Mouse (Mus musculus) liver, embryonic 12.5 days (tissue): Measurements from ENCODE around the gene Gabrb3. TPM values are rescaled to one million over a fixed set of nuclear protein-coding genes. Genes with fewer than 3 reads are reported as not detected.

Experiments used
- ATAC-seq: fragments of 200-750 bp; cut with Nextera tagmentation; 2 replicates; pipeline ENCODE4 v1.8.0; 2017; ENCODE audit warnings: moderate number of reproducible peaks, mild to moderate bottlenecking, moderate library complexity
- H3K27ac ChIP-seq: fragments of 300-500 bp; sonication (generic); 2 replicates; pipeline ENCODE4 v1.5.1; 2016; ENCODE audit warnings: mild to moderate bottlenecking
- H3K27me3 ChIP-seq: fragments of 300-500 bp; sonication (generic); replicated peaks from 2 replicates; pipeline ENCODE4 v1.6.1; 2016; ENCODE audit warnings: mild to moderate bottlenecking, moderate library complexity
- H3K36me3 ChIP-seq: fragments of 300-500 bp; sonication (generic); 2 replicates; pipeline ENCODE4 v1.6.1; 2016; ENCODE audit warnings: mild to moderate bottlenecking, moderate library complexity
- H3K4me1 ChIP-seq: fragments of 300-500 bp; sonication (generic); 2 replicates; pipeline ENCODE4 v1.6.1; 2016
- H3K4me2 ChIP-seq: fragments of 300-500 bp; sonication (generic); 2 replicates; pipeline ENCODE4 v1.6.1; 2016; ENCODE audit warnings: mild to moderate bottlenecking, moderate library complexity
- H3K4me3 ChIP-seq: fragments of 300-500 bp; sonication (generic); 2 replicates; pipeline ENCODE4 v1.5.1; 2016; ENCODE audit warnings: mild to moderate bottlenecking, moderate library complexity
- H3K9ac ChIP-seq: fragments of 300-500 bp; sonication (generic); 2 replicates; pipeline ENCODE4 v1.6.1; 2016; ENCODE audit warnings: mild to moderate bottlenecking, moderate library complexity
- H3K9me3 ChIP-seq: fragments of 300-500 bp; sonication (generic); replicated peaks from 2 replicates; pipeline ENCODE4 v1.6.1; 2016; ENCODE audit warnings: mild to moderate bottlenecking, moderate library complexity
- WGBS: fragments of 180-500 bp; shearing (Covaris S2); methylation state at CpG from one replicate; pipeline ENCODE4 v1.1.7; 2016; ENCODE audit not compliant: insufficient replicate concordance; 5-methylcytosine and 5-hydroxymethylcytosine counted together
- polyA plus RNA-seq: library from polyadenylated mRNA; unstranded; fragments of >200 nt; fragmentation: Nextera tagmentation; extraction: Ambion mirVana; gene quantifications from 2 replicates; pipeline ENCODE4 v1.2.1, GENCODE M21; 2016

Gene Gabrb3
- polyA plus RNA-seq, 1 experiment from 2014 or later, result 0.08 TPM

GRCm38 (mm10) chr7:57560732-57561436 lies 141.4 kb downstream of the Gabrb3 start:
- no peak for ATAC-seq
- Histone ChIP-seq H3K4me3 (no peak overlapping the region), H3K27me3 (no peaks in the 10 kb centered on the region), H3K27ac (no peak overlapping the region), H3K4me2 (no peak overlapping the region), H3K4me1 (no peaks in the 10 kb centered on the region), H3K9ac (no peak overlapping the region), H3K36me3 (no peaks in the 10 kb centered on the region), H3K9me3 (no peaks in the 10 kb centered on the region)
- 40% methylated on average over 3 of the region's 3 CpGs for WGBS

- H3K4me3 ChIP-seq, result no peak overlapping the region
- H3K36me3 ChIP-seq, result no peaks in the 10 kb centered on the region
- WGBS, result 76% methylated on average over 12 of the region's 12 CpGs
- H3K9ac ChIP-seq, result no peak overlapping the region
- no peak overlapping the region for H3K27ac ChIP-seq
- ATAC-seq, result no peak
- no peak overlapping the region for H3K4me2 ChIP-seq
- no peaks in the 10 kb centered on the region for H3K27me3 ChIP-seq
- no peaks in the 10 kb centered on the region for H3K4me1 ChIP-seq
- H3K9me3 ChIP-seq, result no peaks in the 10 kb centered on the region
Observed at GRCm38 (mm10) chr7:57564403-57564802, 144.9 kb downstream of the Gabrb3 start.

GRCm38 (mm10) chr7:57590451-57591248 lies 171.2 kb downstream of the Gabrb3 start:
- Histone ChIP-seq H3K27ac (no peak overlapping the region), H3K9ac (no peak overlapping the region), H3K4me2 (peak overlapping the region; percentile 75), H3K9me3 (no peaks in the 10 kb centered on the region), H3K4me3 (peak overlapping the region; percentile 55), H3K36me3 (no peaks in the 10 kb centered on the region), H3K27me3 (peaks cover 36% of the 10 kb centered on the region), H3K4me1 (0 out of 2 replicates have a peak, but pooled peaks cover 5% of the 10 kb centered on the region)
- ATAC-seq, result peak; percentile 86
- WGBS, result 1% methylated on average over 43 of the region's 74 CpGs

- ATAC-seq, result peak; percentile 35; the same call in 1 of the 2 replicates
- Histone ChIP-seq H3K9me3 (no peaks in the 10 kb centered on the region), H3K4me1 (0 out of 2 replicates have a peak, but pooled peaks cover 5% of the 10 kb centered on the region), H3K27ac (no peak overlapping the region), H3K9ac (no peak overlapping the region), H3K27me3 (peaks cover 36% of the 10 kb centered on the region), H3K4me3 (peak overlapping the region; percentile 55), H3K4me2 (peak overlapping the region; percentile 75), H3K36me3 (no peaks in the 10 kb centered on the region)
- WGBS, result 0% methylated on average over 34 of the region's 34 CpGs
Observed at GRCm38 (mm10) chr7:57591249-57591577, 171.7 kb downstream of the Gabrb3 start.

- peak; percentile 22; the same call in 1 of the 2 replicates for ATAC-seq
- no peaks in the 10 kb centered on the region for H3K36me3 ChIP-seq
- H3K4me3 ChIP-seq, result peak overlapping the region; percentile 55
- H3K9me3 ChIP-seq, result no peaks in the 10 kb centered on the region
- H3K9ac ChIP-seq, result no peak overlapping the region
- H3K27me3 ChIP-seq, result peaks cover 36% of the 10 kb centered on the region
- H3K4me1 ChIP-seq, result 0 out of 2 replicates have a peak, but pooled peaks cover 5% of the 10 kb centered on the region
- peak overlapping the region; percentile 75 for H3K4me2 ChIP-seq
- WGBS, result 2% methylated on average over 55 of the region's 56 CpGs
- no peak overlapping the region for H3K27ac ChIP-seq
Observed at GRCm38 (mm10) chr7:57591578-57592431, 172.3 kb downstream of the Gabrb3 start.

- Histone ChIP-seq H3K9me3 (no peaks in the 10 kb centered on the region), H3K4me1 (no peaks in the 10 kb centered on the region), H3K36me3 (no peaks in the 10 kb centered on the region), H3K27me3 (peaks cover under 1% of the 10 kb centered on the region; the same call in 1 of the 2 replicates), H3K4me3 (no peak overlapping the region), H3K9ac (no peak overlapping the region), H3K27ac (no peak overlapping the region), H3K4me2 (no peak overlapping the region)
- ATAC-seq, result no peak
- WGBS, result 67% methylated on average over 5 of the region's 5 CpGs
Observed at GRCm38 (mm10) chr7:57597341-57597740, 177.8 kb downstream of the Gabrb3 start.

GRCm38 (mm10) chr7:57618697-57619096 lies 199.2 kb downstream of the Gabrb3 start:
- Histone ChIP-seq H3K9me3 (no peaks in the 10 kb centered on the region), H3K4me3 (no peak overlapping the region), H3K36me3 (no peaks in the 10 kb centered on the region), H3K9ac (no peak overlapping the region), H3K27me3 (no peaks in the 10 kb centered on the region), H3K27ac (no peak overlapping the region), H3K4me2 (no peak overlapping the region), H3K4me1 (no peaks in the 10 kb centered on the region)
- 36% methylated on average over 3 of the region's 3 CpGs for WGBS
- ATAC-seq, result no peak

GRCm38 (mm10) chr7:57620036-57620435 lies 200.5 kb downstream of the Gabrb3 start:
- Histone ChIP-seq H3K9ac (no peak overlapping the region), H3K36me3 (no peaks in the 10 kb centered on the region), H3K27me3 (no peaks in the 10 kb centered on the region), H3K4me2 (no peak overlapping the region), H3K4me3 (no peak overlapping the region), H3K27ac (no peak overlapping the region), H3K9me3 (no peaks in the 10 kb centered on the region), H3K4me1 (no peaks in the 10 kb centered on the region)
- no peak for ATAC-seq
- 74% methylated on average over 2 of the region's 2 CpGs for WGBS

GRCm38 (mm10) chr7:57623718-57624117 lies 204.2 kb downstream of the Gabrb3 start:
- no peaks in the 10 kb centered on the region for H3K36me3 ChIP-seq
- no peaks in the 10 kb centered on the region for H3K27me3 ChIP-seq
- no peak overlapping the region for H3K4me2 ChIP-seq
- no peaks in the 10 kb centered on the region for H3K9me3 ChIP-seq
- H3K4me3 ChIP-seq, result no peak overlapping the region
- no peak for ATAC-seq
- H3K27ac ChIP-seq, result no peak overlapping the region
- WGBS, result 45% methylated on average over 4 of the region's 4 CpGs
- no peak overlapping the region for H3K9ac ChIP-seq
- no peaks in the 10 kb centered on the region for H3K4me1 ChIP-seq

GRCm38 (mm10) chr7:57635026-57635425 lies 215.5 kb downstream of the Gabrb3 start:
- Histone ChIP-seq H3K4me2 (no peak overlapping the region), H3K9ac (no peak overlapping the region), H3K36me3 (no peaks in the 10 kb centered on the region), H3K4me1 (no peaks in the 10 kb centered on the region), H3K27ac (no peak overlapping the region), H3K9me3 (no peaks in the 10 kb centered on the region), H3K4me3 (no peak overlapping the region), H3K27me3 (no peaks in the 10 kb centered on the region)
- ATAC-seq, result no peak
- 66% methylated on average over 4 of the region's 4 CpGs for WGBS

GRCm38 (mm10) chr7:57635687-57636086 lies 216.2 kb downstream of the Gabrb3 start:
- no peak for ATAC-seq

More at GRCm38 (mm10) chr7:57635687-57636086, 216.2 kb downstream of the Gabrb3 start:
- H3K4me1 ChIP-seq, result no peaks in the 10 kb centered on the region
- WGBS, result 57% methylated on average over 4 of the region's 4 CpGs
- H3K9me3 ChIP-seq, result no peaks in the 10 kb centered on the region
- H3K9ac ChIP-seq, result no peak overlapping the region
- no peaks in the 10 kb centered on the region for H3K36me3 ChIP-seq
- no peaks in the 10 kb centered on the region for H3K27me3 ChIP-seq
- no peak overlapping the region for H3K4me3 ChIP-seq
- H3K4me2 ChIP-seq, result no peak overlapping the region
- no peak overlapping the region for H3K27ac ChIP-seq
